ENCODE assay signal across 13 mouse cellular contexts in the genomic region with DNA sequence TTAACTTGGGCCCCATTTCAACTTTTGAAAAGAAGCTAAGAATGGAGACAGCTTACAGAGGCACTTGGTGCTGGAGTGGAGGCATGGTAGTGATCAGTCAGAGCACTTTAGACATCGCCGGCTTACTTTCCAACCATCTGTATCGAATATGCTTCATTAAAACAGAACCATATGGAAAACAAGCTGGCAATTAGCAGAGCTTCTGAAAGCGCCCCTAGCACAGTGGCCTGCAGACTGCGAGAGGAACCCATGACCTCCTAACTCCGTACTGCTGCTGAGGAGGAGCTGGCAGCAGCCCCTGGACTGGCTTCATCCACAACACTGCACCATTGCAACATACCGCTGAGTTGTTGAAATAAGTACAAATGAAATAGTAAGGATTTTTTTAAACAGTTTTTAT.
A peak's percentile ranks its signal among the peaks of the same experiment; 100 is the strongest.
DNase-seq lines count a peak whose midpoint lies in the region; ATAC-seq and TF ChIP-seq lines count a peak whose summit lies in the region.
"Had no signal": no experiment of that assay in that cellular context is flagged by ENCODE, and none has a peak within 500 bp of the region (broad histone marks: within the 10 kb centered on the region; RNA-seq: fewer than 3 reads in every experiment).

No protein-coding gene starts in this region.

- peak; percentile 25 to 35 for DNase-seq in heart, adult 18-20 months
- no peak for DNase-seq in heart, adult 11 months
- DNase-seq in midbrain, postnatal 0 days (ENCODE audit: low spot score), result peak; percentile 47
- DNase-seq in retina, embryonic 14.5 days (ENCODE audit: low spot score), result peak; percentile 53
- no peak for DNase-seq in testis, postnatal 10 days (ENCODE audit: low spot score)
- DNase-seq: kidney, adult 18-20 months; lung, embryonic 14.5 days; midbrain, embryonic 14.5 days had no signal

- H3K27me3 ChIP-seq in midbrain, postnatal 0 days (ENCODE audit: insufficient read depth, low read length), result no peaks in the 10 kb centered on the region
- no peaks in the 10 kb centered on the region for H3K27me3 ChIP-seq in midbrain, embryonic 15.5 days (replicated peaks)
- H3K27me3 ChIP-seq in forebrain, embryonic 15.5 days, result no peaks in the 10 kb centered on the region
- H3K27me3 ChIP-seq in intestine, embryonic 15.5 days (replicated peaks), result no peaks in the 10 kb centered on the region
- H3K27me3 ChIP-seq: heart, embryonic 15.5 days had no signal

- H3K9me3 ChIP-seq in midbrain, postnatal 0 days (ENCODE audit: low read length), result no peaks in the 10 kb centered on the region
- H3K9me3 ChIP-seq in midbrain, embryonic 15.5 days, result no peaks in the 10 kb centered on the region
- H3K9me3 ChIP-seq in forebrain, embryonic 15.5 days, result no peaks in the 10 kb centered on the region
- no peaks in the 10 kb centered on the region for H3K9me3 ChIP-seq in intestine, embryonic 15.5 days
- H3K9me3 ChIP-seq: heart, embryonic 15.5 days had no signal

- WGBS in midbrain, postnatal 0 days, result 82% methylated on average over 7 of the region's 7 CpGs
- WGBS in midbrain, embryonic 15.5 days, result 77% methylated on average over 7 of the region's 7 CpGs
- WGBS in forebrain, embryonic 15.5 days, result 36% methylated on average over 7 of the region's 7 CpGs
- 84% methylated on average over 7 of the region's 7 CpGs for WGBS in intestine, embryonic 15.5 days

- H3K9ac ChIP-seq in midbrain, postnatal 0 days (replicated peaks; ENCODE audit: low read length, poor library complexity, severe bottlenecking), result no peak overlapping the region
- no peak overlapping the region for H3K9ac ChIP-seq in midbrain, embryonic 15.5 days
- H3K9ac ChIP-seq in forebrain, embryonic 15.5 days (replicated peaks), result no peak overlapping the region
- H3K9ac ChIP-seq in intestine, embryonic 15.5 days, result no peak overlapping the region
- H3K9ac ChIP-seq: heart, embryonic 15.5 days; lung, embryonic 14.5 days had no signal

- no peaks in the 10 kb centered on the region for H3K36me3 ChIP-seq in midbrain, postnatal 0 days (ENCODE audit: insufficient read depth, low read length)
- no peaks in the 10 kb centered on the region for H3K36me3 ChIP-seq in midbrain, embryonic 15.5 days (replicated peaks)
- no peaks in the 10 kb centered on the region for H3K36me3 ChIP-seq in forebrain, embryonic 15.5 days
- no peaks in the 10 kb centered on the region for H3K36me3 ChIP-seq in intestine, embryonic 15.5 days
- H3K36me3 ChIP-seq: heart, embryonic 15.5 days had no signal

- H3K4me3 ChIP-seq in midbrain, postnatal 0 days (ENCODE audit: low read depth, low read length), result no peak overlapping the region
- H3K4me3 ChIP-seq in midbrain, embryonic 15.5 days, result no peak overlapping the region
- no peak overlapping the region for H3K4me3 ChIP-seq in forebrain, embryonic 15.5 days
- H3K4me3 ChIP-seq in intestine, embryonic 15.5 days (replicated peaks), result no peak overlapping the region
- H3K4me3 ChIP-seq: heart, embryonic 15.5 days; layer of hippocampus, adult 2 months had no signal

- TF ChIP-seq CTCF in midbrain, postnatal 0 days (IDR thresholded peaks at IDR 0.05), result no peak

- H3K4me1 ChIP-seq in midbrain, postnatal 0 days (ENCODE audit: insufficient read depth, low read length), result no peaks in the 10 kb centered on the region
- no peaks in the 10 kb centered on the region for H3K4me1 ChIP-seq in midbrain, embryonic 15.5 days
- H3K4me1 ChIP-seq in forebrain, embryonic 15.5 days, result peaks cover 8% of the 10 kb centered on the region
- H3K4me1 ChIP-seq in intestine, embryonic 15.5 days (replicated peaks), result peaks cover 6% of the 10 kb centered on the region

- no peak for ATAC-seq in midbrain, postnatal 0 days (ENCODE audit: low FRiP score)
- no peak for ATAC-seq in midbrain, embryonic 15.5 days (replicated peaks)
- ATAC-seq in forebrain, embryonic 15.5 days (replicated peaks), result 0 out of 2 replicates have a peak, but pooled peaks have one; percentile 67
- no peak for ATAC-seq in intestine, embryonic 15.5 days

- no peak overlapping the region for H3K4me2 ChIP-seq in midbrain, postnatal 0 days (ENCODE audit: low read depth, low read length, poor library complexity, severe bottlenecking)
- H3K4me2 ChIP-seq in midbrain, embryonic 15.5 days, result no peak overlapping the region
- no peak overlapping the region for H3K4me2 ChIP-seq in forebrain, embryonic 15.5 days (replicated peaks)
- H3K4me2 ChIP-seq in intestine, embryonic 15.5 days (replicated peaks), result no peak overlapping the region
- H3K4me2 ChIP-seq: heart, embryonic 15.5 days; lung, embryonic 14.5 days had no signal

- H3K27ac ChIP-seq in midbrain, postnatal 0 days (ENCODE audit: low read depth, low read length), result no peak overlapping the region
- no peak overlapping the region for H3K27ac ChIP-seq in midbrain, embryonic 15.5 days
- no peak overlapping the region for H3K27ac ChIP-seq in forebrain, embryonic 15.5 days (replicated peaks)
- no peak overlapping the region for H3K27ac ChIP-seq in intestine, embryonic 15.5 days
- H3K27ac ChIP-seq: heart, embryonic 15.5 days; layer of hippocampus, adult 2 months had no signal

Comparison
In these comparisons a context has a peak if more than half of its experiments do, and no peak if none do; other contexts are left out.
1. DNase-seq: peak in heart, adult 18-20 months (2 of 2), midbrain, postnatal 0 days (single experiment) and retina, embryonic 14.5 days (single experiment); none in heart, adult 11 months (single experiment) and testis, postnatal 10 days (single experiment).